10 mouse cellular contexts compared by ENCODE assay signal in the genomic region with DNA sequence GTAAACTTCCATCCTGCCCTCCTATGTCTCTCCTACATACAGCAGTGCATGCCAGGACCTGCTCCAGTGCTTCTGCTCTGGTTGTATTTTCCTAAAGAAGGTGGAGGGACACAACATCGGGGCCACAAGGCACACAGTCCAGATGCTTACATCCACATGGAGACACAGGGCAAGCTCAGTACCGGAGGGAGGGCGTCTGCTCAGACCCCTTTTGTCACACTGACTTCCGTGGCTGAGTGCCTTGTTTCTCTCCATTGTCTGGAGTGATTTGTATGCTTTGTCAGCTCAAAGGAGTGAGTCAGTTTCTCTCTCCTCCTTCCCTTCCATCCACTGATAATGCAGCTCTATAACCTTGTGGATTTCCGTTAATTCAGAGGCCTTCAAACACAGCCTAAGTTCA.
A peak's percentile ranks its signal among the peaks of the same experiment; 100 is the strongest.
DNase-seq lines count a peak whose midpoint lies in the region; ATAC-seq lines count a peak whose summit lies in the region.
"Had no signal": no experiment of that assay in that cellular context is flagged by ENCODE, and none has a peak within 500 bp of the region (broad histone marks: within the 10 kb centered on the region; RNA-seq: fewer than 3 reads in every experiment).

No protein-coding gene starts in this region.

- DNase-seq in heart, postnatal 4 days, result no peak
- no peak for DNase-seq in lung, postnatal 25 days (ENCODE audit: low spot score)
- peak; percentile 37 for DNase-seq in embryo, embryonic 10.5 days (ENCODE audit: low spot score)
- no peak for DNase-seq in gastrocnemius, postnatal 25 days
- no peak for DNase-seq in cerebellum, adult 11-12 months
- DNase-seq: heart, postnatal 10 days; lung, adult 18-20 months had no signal

- 0 out of 2 replicates have a peak overlapping the region, but pooled peaks have one; percentile 16 for H3K27ac ChIP-seq in heart, embryonic 13.5 days (replicated peaks)
- H3K27ac ChIP-seq in lung, embryonic 16.5 days (ENCODE audit: low read length), result no peak overlapping the region
- no peak overlapping the region for H3K27ac ChIP-seq in neural tube, embryonic 12.5 days

- H3K4me1 ChIP-seq in heart, embryonic 13.5 days, result peaks cover 11% of the 10 kb centered on the region
- peaks cover 5% of the 10 kb centered on the region; the same call in 1 of the 2 replicates for H3K4me1 ChIP-seq in lung, embryonic 16.5 days (replicated peaks; ENCODE audit: control insufficient read depth, insufficient read depth, low read length)
- peaks cover 5% of the 10 kb centered on the region; the same call in 1 of the 2 replicates for H3K4me1 ChIP-seq in neural tube, embryonic 12.5 days

- H3K27me3 ChIP-seq in heart, embryonic 13.5 days (replicated peaks), result no peaks in the 10 kb centered on the region
- H3K27me3 ChIP-seq in lung, embryonic 16.5 days (ENCODE audit: control insufficient read depth, insufficient read depth, low read depth, low read length), result no peaks in the 10 kb centered on the region
- H3K27me3 ChIP-seq in neural tube, embryonic 12.5 days (replicated peaks), result no peaks in the 10 kb centered on the region

- no peaks in the 10 kb centered on the region for H3K9me3 ChIP-seq in heart, embryonic 13.5 days
- no peaks in the 10 kb centered on the region for H3K9me3 ChIP-seq in lung, embryonic 16.5 days (ENCODE audit: control insufficient read depth, low read length)
- H3K9me3 ChIP-seq in neural tube, embryonic 12.5 days, result no peaks in the 10 kb centered on the region

- no peak overlapping the region for H3K9ac ChIP-seq in heart, embryonic 13.5 days
- H3K9ac ChIP-seq in lung, embryonic 16.5 days (ENCODE audit: low read length), result no peak overlapping the region
- H3K9ac ChIP-seq in neural tube, embryonic 12.5 days, result no peak overlapping the region

- H3K4me3 ChIP-seq in heart, embryonic 13.5 days, result no peak overlapping the region
- H3K4me3 ChIP-seq in lung, embryonic 16.5 days (ENCODE audit: low read length), result no peak overlapping the region
- H3K4me3 ChIP-seq in neural tube, embryonic 12.5 days, result no peak overlapping the region

- H3K36me3 ChIP-seq in heart, embryonic 13.5 days, result no peaks in the 10 kb centered on the region
- H3K36me3 ChIP-seq in lung, embryonic 16.5 days (ENCODE audit: control insufficient read depth, insufficient read depth, low read length), result no peaks in the 10 kb centered on the region
- no peaks in the 10 kb centered on the region for H3K36me3 ChIP-seq in neural tube, embryonic 12.5 days

- 51% methylated on average over 5 of the region's 5 CpGs for WGBS in heart, embryonic 13.5 days
- WGBS in lung, embryonic 16.5 days, result 54% methylated on average over 5 of the region's 5 CpGs
- 13% methylated on average over 5 of the region's 5 CpGs for WGBS in neural tube, embryonic 12.5 days

- H3K4me2 ChIP-seq in heart, embryonic 13.5 days, result no peak overlapping the region
- no peak overlapping the region for H3K4me2 ChIP-seq in lung, embryonic 16.5 days (ENCODE audit: low read depth, low read length)
- H3K4me2 ChIP-seq in neural tube, embryonic 12.5 days (replicated peaks), result 0 out of 2 replicates have a peak overlapping the region, but pooled peaks have one; percentile 2

- ATAC-seq in heart, embryonic 13.5 days (ENCODE audit: extremely low read depth, insufficient number of reproducible peaks, low FRiP score, low TSS enrichment), result no peak
- peak; percentile 36 for ATAC-seq in lung, embryonic 16.5 days (ENCODE audit: low read depth)
- ATAC-seq in neural tube, embryonic 12.5 days (ENCODE audit: low FRiP score, low read depth), result peak; percentile 73
